Mouse (Mus musculus) stomach, postnatal 0 days (tissue): ENCODE data around the gene Vrk1.

Source experiments
- CTCF ChIP-seq: IDR thresholded peaks from 2 replicates; pipeline ENCODE4 v1.5.1; 2016; ENCODE audit warnings: antibody characterized with exemption, low read depth, mild to moderate bottlenecking, moderate library complexity
- EP300 ChIP-seq: optimal IDR thresholded peaks from 2 replicates; pipeline ENCODE3; 2016; ENCODE audit warnings: antibody characterized with exemption

- TF ChIP-seq CTCF = no peak
- no peak for TF ChIP-seq EP300
Observed at GRCm38 (mm10) chr12:106032361-106032760, 22.3 kb downstream of the Vrk1 start.
